Mouse (Mus musculus): ENCODE data around the gene Nfu1.

- TF ChIP-seq CTCF (IDR thresholded peaks at IDR 0.05; ENCODE audit: insufficient read depth, low read length) (no peak), POLR2A (IDR thresholded peaks at IDR 0.05; ENCODE audit: borderline replicate concordance, extremely low read depth, low read depth, low read length) (no peak)
Observed at GRCm38 (mm10) chr6:87043131-87043516, 34.1 kb downstream of the Nfu1 start.

All from lung, adult 2 months (tissue).